Mouse (Mus musculus): ENCODE results near the gene Slc6a5. TPM values are rescaled to one million over a fixed set of nuclear protein-coding genes. Genes with fewer than 3 reads are reported as not detected.

Slc6a5 gene
- polyA plus RNA-seq, 1 experiment from 2014 or later: 0.13 TPM

DNA sequence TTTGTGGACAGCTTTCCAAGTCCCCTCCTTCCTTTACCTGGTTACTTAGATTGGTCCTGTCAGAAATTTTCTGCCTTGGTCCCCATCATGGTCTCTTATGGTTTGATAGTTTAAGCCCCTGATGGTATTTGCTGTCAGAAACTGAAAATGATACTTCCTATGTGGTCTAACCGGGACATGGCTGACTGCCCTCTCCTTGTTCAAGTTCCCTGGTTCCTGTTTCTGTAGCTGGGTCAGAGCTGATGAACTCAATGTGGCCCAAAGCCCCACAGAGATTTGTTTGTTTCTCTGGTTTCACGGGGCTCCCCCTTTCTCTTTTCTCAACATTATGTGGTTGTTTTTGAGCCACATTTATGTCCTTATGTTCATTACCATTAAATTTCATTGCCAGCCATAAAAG lies 95.3 kb downstream of the Slc6a5 start:
- no peaks in the 10 kb centered on the region for H3K27me3 ChIP-seq
- no peak for ATAC-seq (ENCODE audit: insufficient number of reproducible peaks, insufficient read depth, low FRiP score, low TSS enrichment)
- no peak overlapping the region for H3K4me3 ChIP-seq
- H3K4me1 ChIP-seq: no peaks in the 10 kb centered on the region
- no peak overlapping the region for H3K27ac ChIP-seq
- WGBS: 51% methylated on average over 2 of the region's 2 CpGs
- no peaks in the 10 kb centered on the region for H3K9me3 ChIP-seq
- no peaks in the 10 kb centered on the region for H3K36me3 ChIP-seq
- H3K4me2 ChIP-seq (replicated peaks): no peak overlapping the region
- no peak overlapping the region for H3K9ac ChIP-seq

Other genes starting within 250 kb of the Slc6a5 start
- 7.9 and 8.2 TPM in 2 replicates for gene Htatip2, start 151.0 kb upstream of the Slc6a5 start, polyA plus RNA-seq (2016; fragmentation: Nextera tagmentation; extraction: Ambion mirVana)
- gene Prmt3, start 131.8 kb upstream of the Slc6a5 start, polyA plus RNA-seq (2016; fragmentation: Nextera tagmentation; extraction: Ambion mirVana): 51.1 and 56.4 TPM in 2 replicates
- gene Nell1, start 64.7 kb downstream of the Slc6a5 start, polyA plus RNA-seq (2016; fragmentation: Nextera tagmentation; extraction: Ambion mirVana): 2.7 and 2.8 TPM in 2 replicates

All from embryonic facial prominence, embryonic 12.5 days (tissue).